17 mouse cellular contexts compared by ENCODE assay signal in the genomic region with DNA sequence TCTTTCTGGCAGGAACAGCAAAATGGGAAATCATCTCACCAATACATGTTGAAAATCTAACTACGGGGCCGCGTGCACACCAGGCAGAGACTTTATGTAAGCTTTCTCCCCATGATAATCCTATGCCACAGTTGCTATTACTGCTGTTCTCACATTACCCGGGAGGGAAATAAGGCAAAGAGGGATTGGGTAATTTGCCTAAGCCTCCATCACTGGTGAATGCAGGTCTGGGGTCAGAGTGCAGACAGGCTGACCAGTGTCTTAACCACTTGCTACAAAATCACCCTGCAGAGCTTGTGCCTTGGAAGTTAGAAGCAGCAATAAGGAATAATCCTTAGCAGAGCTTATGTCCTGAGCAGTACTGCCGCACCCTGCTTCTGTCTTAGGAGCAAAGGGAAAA. TPM values are rescaled to one million over a fixed set of nuclear protein-coding genes. Genes with fewer than 3 reads are reported as not detected.
DNase-seq lines count a peak whose midpoint lies in the region; ATAC-seq and TF ChIP-seq lines count a peak whose summit lies in the region.
"Had no signal": no experiment of that assay in that cellular context is flagged by ENCODE, and none has a peak within 500 bp of the region (broad histone marks: within the 10 kb centered on the region; RNA-seq: fewer than 3 reads in every experiment).

No protein-coding gene starts in this region.

- peak overlapping the region; percentile 56; the same call in 1 of the 2 replicates for H3K27ac ChIP-seq in heart, embryonic 10.5 days
- no peak overlapping the region for H3K27ac ChIP-seq in midbrain, embryonic 11.5 days (ENCODE audit: low read depth, low read length)
- no peak overlapping the region for H3K27ac ChIP-seq in midbrain, postnatal 0 days (ENCODE audit: low read depth, low read length)
- H3K27ac ChIP-seq in liver, embryonic 13.5 days: peak overlapping the region; percentile 100
- H3K27ac ChIP-seq in small intestine, adult 2 months (ENCODE audit: insufficient read depth, low read depth, low read length): peak overlapping the region; percentile 44; the same call in 1 of the 2 replicates
- H3K27ac ChIP-seq in cerebellum, adult 2 months (ENCODE audit: insufficient read depth, low read length): no peak overlapping the region
- H3K27ac ChIP-seq: forebrain, embryonic 15.5 days; heart, embryonic 15.5 days; midbrain, embryonic 13.5 days had no signal

- no peaks in the 10 kb centered on the region for H3K9me3 ChIP-seq in heart, embryonic 10.5 days
- H3K9me3 ChIP-seq in midbrain, embryonic 11.5 days (ENCODE audit: control insufficient read depth, low read length): no peaks in the 10 kb centered on the region
- no peaks in the 10 kb centered on the region for H3K9me3 ChIP-seq in midbrain, postnatal 0 days (ENCODE audit: low read length)
- no peaks in the 10 kb centered on the region for H3K9me3 ChIP-seq in liver, embryonic 13.5 days (replicated peaks)
- H3K9me3 ChIP-seq: forebrain, embryonic 15.5 days; heart, embryonic 15.5 days; midbrain, embryonic 13.5 days had no signal

- H3K4me2 ChIP-seq in midbrain, embryonic 11.5 days: no peak overlapping the region
- no peak overlapping the region for H3K4me2 ChIP-seq in midbrain, postnatal 0 days (ENCODE audit: low read depth, low read length, poor library complexity, severe bottlenecking)
- peak overlapping the region; percentile 70 for H3K4me2 ChIP-seq in liver, embryonic 13.5 days
- H3K4me2 ChIP-seq: forebrain, embryonic 15.5 days; heart, embryonic 15.5 days; midbrain, embryonic 13.5 days had no signal

- no peaks in the 10 kb centered on the region for H3K27me3 ChIP-seq in heart, embryonic 10.5 days (ENCODE audit: insufficient read depth, poor library complexity, severe bottlenecking)
- no peaks in the 10 kb centered on the region for H3K27me3 ChIP-seq in midbrain, embryonic 11.5 days (ENCODE audit: control insufficient read depth, insufficient read depth, low read length)
- no peaks in the 10 kb centered on the region for H3K27me3 ChIP-seq in midbrain, postnatal 0 days (ENCODE audit: insufficient read depth, low read length)
- H3K27me3 ChIP-seq in liver, embryonic 13.5 days: no peaks in the 10 kb centered on the region
- H3K27me3 ChIP-seq in small intestine, adult 2 months (ENCODE audit: control insufficient read depth, insufficient read depth, low read length): no peaks in the 10 kb centered on the region
- no peaks in the 10 kb centered on the region for H3K27me3 ChIP-seq in cerebellum, adult 2 months (ENCODE audit: control insufficient read depth, insufficient read depth, low read length)
- H3K27me3 ChIP-seq: forebrain, embryonic 15.5 days; heart, embryonic 15.5 days; midbrain, embryonic 13.5 days had no signal

- H3K4me3 ChIP-seq in heart, embryonic 10.5 days: no peak overlapping the region
- no peak overlapping the region for H3K4me3 ChIP-seq in midbrain, embryonic 11.5 days (ENCODE audit: low read depth, low read length)
- no peak overlapping the region for H3K4me3 ChIP-seq in midbrain, postnatal 0 days (ENCODE audit: low read depth, low read length)
- 0 out of 2 replicates have a peak overlapping the region, but pooled peaks have one; percentile 4 for H3K4me3 ChIP-seq in liver, embryonic 13.5 days (replicated peaks)
- H3K4me3 ChIP-seq in small intestine, adult 2 months (ENCODE audit: low read depth, low read length): no peak overlapping the region
- no peak overlapping the region for H3K4me3 ChIP-seq in cerebellum, adult 2 months (replicated peaks; ENCODE audit: insufficient read depth, low read depth, low read length)
- H3K4me3 ChIP-seq: forebrain, embryonic 15.5 days; heart, embryonic 15.5 days; midbrain, embryonic 13.5 days; myocyte had no signal

- no peak for TF ChIP-seq CTCF in midbrain, postnatal 0 days (IDR thresholded peaks at IDR 0.05)
- no peak for TF ChIP-seq CTCF in small intestine, adult 2 months (IDR thresholded peaks at IDR 0.05; ENCODE audit: extremely low read depth, insufficient read length, insufficient replicate concordance, low read depth, low read length)
- no peak for TF ChIP-seq CTCF in cerebellum, adult 2 months (IDR thresholded peaks at IDR 0.05; ENCODE audit: borderline replicate concordance, insufficient read depth, low read depth, low read length)

- no peak overlapping the region; the same call in 1 of the 2 replicates for H3K9ac ChIP-seq in midbrain, embryonic 11.5 days (ENCODE audit: low read length)
- no peak overlapping the region for H3K9ac ChIP-seq in midbrain, postnatal 0 days (replicated peaks; ENCODE audit: low read length, poor library complexity, severe bottlenecking)
- peak overlapping the region; percentile 74 for H3K9ac ChIP-seq in liver, embryonic 13.5 days
- H3K9ac ChIP-seq: forebrain, embryonic 15.5 days; heart, embryonic 15.5 days; midbrain, embryonic 13.5 days had no signal

- WGBS in heart, embryonic 10.5 days: 76% methylated on average over 5 of the region's 5 CpGs
- 41% methylated on average over 5 of the region's 5 CpGs for WGBS in midbrain, embryonic 11.5 days
- 37% methylated on average over 5 of the region's 5 CpGs for WGBS in midbrain, postnatal 0 days
- WGBS in liver, embryonic 13.5 days (ENCODE audit: insufficient replicate concordance): 67% methylated on average over 5 of the region's 5 CpGs
- WGBS in small intestine, adult 2 months: 74% methylated on average over 5 of the region's 5 CpGs
- WGBS in cerebellum, adult 2 months: 84% methylated on average over 5 of the region's 5 CpGs

- no peak for TF ChIP-seq POLR2A in small intestine, adult 2 months (IDR thresholded peaks at IDR 0.05; ENCODE audit: low read depth, low read length)
- TF ChIP-seq POLR2A in cerebellum, adult 2 months (IDR thresholded peaks at IDR 0.05; ENCODE audit: borderline replicate concordance, insufficient read depth, low read length): no peak

- ATAC-seq in midbrain, embryonic 11.5 days (ENCODE audit: low FRiP score): no peak
- no peak for ATAC-seq in midbrain, postnatal 0 days (ENCODE audit: low FRiP score)
- no peak for ATAC-seq in liver, embryonic 13.5 days (ENCODE audit: low read depth)
- ATAC-seq: forebrain, embryonic 15.5 days; lung, postnatal 0 days; midbrain, embryonic 13.5 days had no signal

- DNase-seq in heart, embryonic 10.5 days (ENCODE audit: low spot score): no peak
- DNase-seq in heart, adult 18-20 months: no peak
- peak; percentile 68 for DNase-seq in midbrain, embryonic 11.5 days (ENCODE audit: low spot score, missing footprints)
- DNase-seq in midbrain, postnatal 0 days (ENCODE audit: low spot score): no peak
- DNase-seq in liver, embryonic 13.5 days: no peak
- DNase-seq in cerebellum, adult 2 months: no peak
- DNase-seq in right cerebral cortex, postnatal 10 days (ENCODE audit: low spot score in 2 of 2): no peak
- DNase-seq: cerebellum, adult 9-10 months; gastrocnemius, postnatal 25 days; right cerebral cortex, postnatal 4 days; thymus, postnatal 25 days had no signal

- peaks cover 11% of the 10 kb centered on the region for H3K4me1 ChIP-seq in heart, embryonic 10.5 days
- no peaks in the 10 kb centered on the region; the same call in 1 of the 2 replicates for H3K4me1 ChIP-seq in midbrain, embryonic 11.5 days (ENCODE audit: control insufficient read depth, insufficient read depth, low read length)
- H3K4me1 ChIP-seq in midbrain, postnatal 0 days (ENCODE audit: insufficient read depth, low read length): no peaks in the 10 kb centered on the region
- peaks cover 99% of the 10 kb centered on the region for H3K4me1 ChIP-seq in liver, embryonic 13.5 days (replicated peaks)
- peaks cover 57% of the 10 kb centered on the region for H3K4me1 ChIP-seq in small intestine, adult 2 months (ENCODE audit: control insufficient read depth, insufficient read depth, insufficient read length, low read length)
- H3K4me1 ChIP-seq in cerebellum, adult 2 months (ENCODE audit: control insufficient read depth, insufficient read depth, low read length): peaks cover 19% of the 10 kb centered on the region

- H3K36me3 ChIP-seq in heart, embryonic 10.5 days: no peaks in the 10 kb centered on the region
- H3K36me3 ChIP-seq in midbrain, embryonic 11.5 days (ENCODE audit: control insufficient read depth, insufficient read depth, low read length): no peaks in the 10 kb centered on the region
- H3K36me3 ChIP-seq in midbrain, postnatal 0 days (ENCODE audit: insufficient read depth, low read length): no peaks in the 10 kb centered on the region
- peaks cover 60% of the 10 kb centered on the region for H3K36me3 ChIP-seq in liver, embryonic 13.5 days
- peaks cover 7% of the 10 kb centered on the region for H3K36me3 ChIP-seq in small intestine, adult 2 months (ENCODE audit: control insufficient read depth, insufficient read depth, low read length)
- H3K36me3 ChIP-seq: forebrain, embryonic 15.5 days; heart, embryonic 15.5 days; midbrain, embryonic 13.5 days had no signal

RNA-seq across cellular contexts. Expression of gene Mgst3, which starts 8.0 kb away (rescaled TPM):
- 111 and 149 TPM in 2 replicates for polyA plus RNA-seq in heart, embryonic 10.5 days (2016; fragmentation: Nextera tagmentation; extraction: Ambion mirVana)
- total RNA-seq in heart, adult 18-20 months (2021): 100 to 1,000 TPM; 301 to 305 TPM
- 58.9 and 60.8 TPM in 2 replicates for polyA plus RNA-seq in midbrain, embryonic 11.5 days (2014; fragmentation: Nextera tagmentation; extraction: Ambion mirVana)
- total RNA-seq in midbrain, postnatal 0 days (2014; rRNA removed): 221 and 246 TPM in 2 replicates
- 240 and 311 TPM in 2 replicates for polyA plus RNA-seq in midbrain, postnatal 0 days (2015; fragmentation: Nextera tagmentation; extraction: Ambion mirVana)
- polyA plus RNA-seq in liver, embryonic 13.5 days (2015; fragmentation: Nextera tagmentation; extraction: Ambion mirVana): 337 and 409 TPM in 2 replicates
- polyA plus RNA-seq in small intestine, adult 2 months (2012; rRNA removed): 1,045 and 1,081 TPM in 2 replicates
- 272 and 279 TPM in 2 replicates for polyA plus RNA-seq in cerebellum, adult 2 months (2012; rRNA removed)

RNA-seq across cellular contexts. Expression of gene Aldh9a1, which starts 35.8 kb away (rescaled TPM):
- 44.4 and 59.4 TPM in 2 replicates for polyA plus RNA-seq in heart, embryonic 10.5 days (2016; fragmentation: Nextera tagmentation; extraction: Ambion mirVana)
- 10 to 100 TPM; 17.8 to 20.8 TPM for total RNA-seq in heart, adult 18-20 months (2021)
- 33.4 and 36.5 TPM in 2 replicates for polyA plus RNA-seq in midbrain, embryonic 11.5 days (2014; fragmentation: Nextera tagmentation; extraction: Ambion mirVana)
- total RNA-seq in midbrain, postnatal 0 days (2014; rRNA removed): 11.4 and 12.3 TPM in 2 replicates
- polyA plus RNA-seq in midbrain, postnatal 0 days (2015; fragmentation: Nextera tagmentation; extraction: Ambion mirVana): 40.1 and 41.5 TPM in 2 replicates
- polyA plus RNA-seq in liver, embryonic 13.5 days (2015; fragmentation: Nextera tagmentation; extraction: Ambion mirVana): 85.4 and 92.0 TPM in 2 replicates
- 33.8 and 112 TPM in 2 replicates for polyA plus RNA-seq in small intestine, adult 2 months (2012; rRNA removed)
- polyA plus RNA-seq in cerebellum, adult 2 months (2012; rRNA removed): 42.5 and 45.0 TPM in 2 replicates

Comparison
In these comparisons a context has a peak if more than half of its experiments do, and no peak if none do; other contexts are left out.
1. H3K27ac ChIP-seq: peak in heart, embryonic 10.5 days (single experiment), liver, embryonic 13.5 days (single experiment) and small intestine, adult 2 months (single experiment); none in midbrain, embryonic 11.5 days (single experiment), midbrain, postnatal 0 days (single experiment) and cerebellum, adult 2 months (single experiment).